Mouse (Mus musculus): Measurements from ENCODE around the gene Ppil4.
"Not testable (repeated sequence)": the region's sequence is repeated elsewhere in the genome, so short reads cannot be mapped to it uniquely, and the experiment has no call there.

Gene Ppil4

GRCm38 (mm10) chr10:7792751-7793385 is at the start of gene Ppil4, which contains the start of gene Ginm1:
Gene Ppil4, plus strand, starts transcription at chr10:7792891.
Gene Ginm1, minus strand, starts transcription at chr10:7792824.
- peak; percentile 83 for DNase-seq (ENCODE audit: low read depth, low spot score)

- not testable (repeated sequence) for DNase-seq (ENCODE audit: low read depth, low spot score)
Observed at GRCm38 (mm10) chr10:7745528-7745927, 47.2 kb upstream of the Ppil4 start.

- no peak for DNase-seq (ENCODE audit: low read depth, low spot score)
Observed at GRCm38 (mm10) chr10:7748752-7749151, 43.9 kb upstream of the Ppil4 start.

- DNase-seq (ENCODE audit: low read depth, low spot score): no peak
Observed at GRCm38 (mm10) chr10:7757544-7757943, 35.1 kb upstream of the Ppil4 start.

GRCm38 (mm10) chr10:7772346-7772745 is 20.3 kb upstream of the Ppil4 start:
- no peak for DNase-seq (ENCODE audit: low read depth, low spot score)

GRCm38 (mm10) chr10:7772769-7773168 is 19.9 kb upstream of the Ppil4 start:
- no peak for DNase-seq (ENCODE audit: low read depth, low spot score)

- no peak for DNase-seq (ENCODE audit: low read depth, low spot score)
Observed at GRCm38 (mm10) chr10:7775421-7775820, 17.3 kb upstream of the Ppil4 start.

GRCm38 (mm10) chr10:7778361-7778760 is 14.3 kb upstream of the Ppil4 start:
- DNase-seq (ENCODE audit: low read depth, low spot score): no peak

- no peak for DNase-seq (ENCODE audit: low read depth, low spot score)
Observed at GRCm38 (mm10) chr10:7779751-7780237, 12.9 kb upstream of the Ppil4 start.

- DNase-seq (ENCODE audit: low read depth, low spot score): peak; percentile 64
Observed at GRCm38 (mm10) chr10:7780238-7781176, 12.2 kb upstream of the Ppil4 start.

- no peak for DNase-seq (ENCODE audit: low read depth, low spot score)
Observed at GRCm38 (mm10) chr10:7781214-7781613, 11.5 kb upstream of the Ppil4 start.

GRCm38 (mm10) chr10:7787319-7787718 is 5.4 kb upstream of the Ppil4 start:
- no peak for DNase-seq (ENCODE audit: low read depth, low spot score)

GRCm38 (mm10) chr10:7792254-7792750 is 389 bp upstream of the Ppil4 start:
- peak; percentile 10 for DNase-seq (ENCODE audit: low read depth, low spot score)

GRCm38 (mm10) chr10:7801258-7801657 is 8.6 kb downstream of the Ppil4 start:
- no peak for DNase-seq (ENCODE audit: low read depth, low spot score)

GRCm38 (mm10) chr10:7802519-7803140 is 9.9 kb downstream of the Ppil4 start:
- no peak for DNase-seq (ENCODE audit: low read depth, low spot score)

GRCm38 (mm10) chr10:7809937-7810336 is 17.2 kb downstream of the Ppil4 start:
- peak; percentile 16 for DNase-seq (ENCODE audit: low read depth, low spot score)

GRCm38 (mm10) chr10:7816476-7816875 is 23.8 kb downstream of the Ppil4 start:
- DNase-seq (ENCODE audit: low read depth, low spot score): no peak

- DNase-seq (ENCODE audit: low read depth, low spot score): no peak
Observed at GRCm38 (mm10) chr10:7818676-7819075, 26.0 kb downstream of the Ppil4 start.

GRCm38 (mm10) chr10:7819156-7819555 is 26.5 kb downstream of the Ppil4 start:
- no peak for DNase-seq (ENCODE audit: low read depth, low spot score)

GRCm38 (mm10) chr10:7819603-7820002 is 26.9 kb downstream of the Ppil4 start:
- no peak for DNase-seq (ENCODE audit: low read depth, low spot score)

GRCm38 (mm10) chr10:7820171-7820570 is 27.5 kb downstream of the Ppil4 start:
- no peak for DNase-seq (ENCODE audit: low read depth, low spot score)

- no peak for DNase-seq (ENCODE audit: low read depth, low spot score)
Observed at GRCm38 (mm10) chr10:7821981-7822380, 29.3 kb downstream of the Ppil4 start.
